Mouse (Mus musculus): Measurements from ENCODE around the gene R3hdml. TPM values are rescaled to one million over a fixed set of nuclear protein-coding genes. Genes with fewer than 3 reads are reported as not detected.
"Not testable (repeated sequence)": the region's sequence is repeated elsewhere in the genome, so short reads cannot be mapped to it uniquely, and the experiment has no call there.

The R3hdml gene
- polyA plus RNA-seq, 1 experiment = 3.6 TPM

DNA sequence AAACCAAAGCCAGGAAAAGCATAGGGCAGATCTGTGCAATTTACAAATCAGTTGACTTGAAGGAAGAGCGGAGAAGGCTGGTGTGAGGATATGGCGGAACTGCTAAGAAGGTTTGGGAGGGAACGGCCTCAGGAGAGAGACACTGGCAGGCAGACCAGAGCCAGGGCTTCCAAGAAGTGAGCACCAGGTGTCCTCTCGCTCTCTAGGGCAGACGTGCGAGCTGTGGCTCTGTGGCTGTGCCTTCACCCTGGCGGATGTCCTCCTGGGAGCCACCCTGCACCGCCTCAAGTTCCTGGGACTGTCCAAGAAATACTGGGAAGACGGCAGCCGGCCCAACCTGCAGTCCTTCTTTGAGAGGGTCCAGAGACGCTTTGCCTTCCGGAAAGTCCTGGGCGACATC lies 38.7 kb upstream of the R3hdml start:
- H3K36me3 ChIP-seq (ENCODE audit: control insufficient read depth, insufficient read depth, low read length) = no peaks in the 10 kb centered on the region
- no peaks in the 10 kb centered on the region for H3K27me3 ChIP-seq (replicated peaks; ENCODE audit: control insufficient read depth, insufficient read depth, low read length)
- no peak overlapping the region for H3K27ac ChIP-seq (ENCODE audit: insufficient read depth, low read depth, low read length)
- no peak overlapping the region for H3K4me3 ChIP-seq (ENCODE audit: insufficient read depth, low read depth, low read length)
- no peaks in the 10 kb centered on the region for H3K4me1 ChIP-seq (ENCODE audit: control insufficient read depth, insufficient read depth, low read length)
- TF ChIP-seq POLR2A (IDR thresholded peaks at IDR 0.05; ENCODE audit: low read depth, low read length) = no peak
- WGBS = 83% methylated on average over 13 of the region's 13 CpGs
- peak; percentile 24 for DNase-seq

DNA sequence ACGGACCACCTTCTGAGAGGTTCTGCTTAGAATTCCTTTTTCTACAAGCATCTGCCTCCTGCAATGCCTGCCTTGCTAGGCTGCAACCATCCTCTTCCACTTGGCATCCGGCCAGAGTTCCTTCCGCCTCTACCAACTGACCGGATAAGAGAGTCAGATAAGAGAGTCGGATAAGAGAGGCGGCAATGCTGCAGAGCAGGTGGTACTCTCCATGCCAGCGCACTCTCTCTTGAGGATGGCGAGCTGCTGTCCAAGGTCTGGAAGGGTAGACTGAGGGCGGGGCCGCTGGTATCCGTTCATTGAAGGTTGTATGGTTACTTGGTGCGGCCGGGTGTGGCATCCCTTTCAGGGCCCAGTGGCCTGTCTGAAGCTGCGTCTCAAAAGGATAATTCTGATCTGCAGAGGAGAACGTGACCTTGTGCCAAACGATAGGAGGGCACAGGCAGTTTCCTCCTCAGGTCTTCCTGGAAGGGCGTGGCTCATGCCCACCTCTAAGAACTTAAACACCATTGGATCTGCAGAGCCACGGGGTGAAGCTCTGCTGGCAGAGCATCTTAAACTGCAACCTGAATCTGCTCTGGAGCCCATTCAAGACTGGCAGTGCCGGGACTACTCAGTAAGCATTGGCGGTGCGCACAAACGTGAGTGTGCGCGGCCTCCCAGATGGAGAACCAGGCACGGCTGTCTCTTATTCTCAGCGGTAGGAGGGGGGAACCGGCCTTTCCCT lies 33.4 kb upstream of the R3hdml start:
- Histone ChIP-seq H3K4me3 (ENCODE audit: insufficient read depth, low read depth, low read length) (no peak overlapping the region), H3K27me3 (replicated peaks; ENCODE audit: control insufficient read depth, insufficient read depth, low read length) (no peaks in the 10 kb centered on the region), H3K27ac (ENCODE audit: insufficient read depth, low read depth, low read length) (no peak overlapping the region), H3K36me3 (ENCODE audit: control insufficient read depth, insufficient read depth, low read length) (no peaks in the 10 kb centered on the region), H3K4me1 (ENCODE audit: control insufficient read depth, insufficient read depth, low read length) (no peaks in the 10 kb centered on the region)
- no peak for TF ChIP-seq CTCF (conservative IDR thresholded peaks at IDR 0.05; ENCODE audit: insufficient read depth, insufficient read length, low read depth, low read length)
- no peak for TF ChIP-seq POLR2A (IDR thresholded peaks at IDR 0.05; ENCODE audit: low read depth, low read length)
- WGBS = 45% methylated on average over 27 of the region's 27 CpGs
- DNase-seq = no peak

DNA sequence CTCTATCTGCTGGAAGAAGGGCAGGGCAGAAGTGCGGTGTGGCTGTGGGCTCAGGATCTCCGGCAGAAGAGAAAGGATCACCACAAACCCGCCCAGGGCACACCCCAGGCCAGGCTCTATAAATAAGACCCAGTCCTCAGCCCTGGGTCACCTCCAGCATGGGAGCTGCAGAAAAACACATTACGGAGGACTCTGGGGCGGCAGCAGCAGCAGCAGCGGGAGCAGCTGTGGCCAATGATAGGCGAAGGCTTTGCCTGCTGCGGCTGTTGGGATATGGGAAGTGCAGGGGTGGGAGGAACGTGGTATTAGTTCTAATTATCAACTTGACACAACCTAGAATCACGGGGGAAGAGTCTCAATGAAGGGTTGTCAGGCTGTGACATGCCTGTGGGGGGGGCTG lies 32.7 kb upstream of the R3hdml start:
- Histone ChIP-seq H3K27ac (ENCODE audit: insufficient read depth, low read depth, low read length) (no peak overlapping the region), H3K36me3 (ENCODE audit: control insufficient read depth, insufficient read depth, low read length) (no peaks in the 10 kb centered on the region), H3K4me1 (ENCODE audit: control insufficient read depth, insufficient read depth, low read length) (0 out of 2 replicates have a peak, but pooled peaks cover 2% of the 10 kb centered on the region), H3K27me3 (replicated peaks; ENCODE audit: control insufficient read depth, insufficient read depth, low read length) (no peaks in the 10 kb centered on the region), H3K4me3 (ENCODE audit: insufficient read depth, low read depth, low read length) (no peak overlapping the region)
- DNase-seq = no peak
- TF ChIP-seq POLR2A (IDR thresholded peaks at IDR 0.05; ENCODE audit: low read depth, low read length) (no peak), CTCF (conservative IDR thresholded peaks at IDR 0.05; ENCODE audit: insufficient read depth, insufficient read length, low read depth, low read length) (no peak)
- WGBS = 33% methylated on average over 10 of the region's 10 CpGs

DNA sequence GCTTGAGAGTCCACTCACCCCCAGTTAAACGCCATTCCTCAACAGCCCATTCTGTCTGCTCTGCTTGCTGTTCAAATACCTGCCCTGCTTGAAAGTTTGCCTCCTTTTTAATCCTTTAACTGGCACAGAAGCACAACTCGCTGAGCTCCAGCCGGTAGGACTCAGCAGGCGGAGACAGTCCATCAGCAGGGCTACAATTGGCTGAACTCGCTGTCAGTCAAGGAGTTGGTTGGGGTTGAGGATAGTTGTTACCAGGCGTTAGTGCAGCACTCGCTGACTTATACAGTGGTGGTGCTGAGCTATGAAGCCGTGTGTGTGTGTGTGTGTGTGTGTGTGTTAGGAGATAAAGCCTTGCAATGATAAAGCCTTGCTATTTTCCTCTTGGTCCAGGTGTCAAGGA lies 31.5 kb upstream of the R3hdml start:
- TF ChIP-seq POLR2A (IDR thresholded peaks at IDR 0.05; ENCODE audit: low read depth, low read length) (no peak), CTCF (conservative IDR thresholded peaks at IDR 0.05; ENCODE audit: insufficient read depth, insufficient read length, low read depth, low read length) (no peak)
- Histone ChIP-seq H3K36me3 (ENCODE audit: control insufficient read depth, insufficient read depth, low read length) (no peaks in the 10 kb centered on the region), H3K27me3 (replicated peaks; ENCODE audit: control insufficient read depth, insufficient read depth, low read length) (no peaks in the 10 kb centered on the region), H3K27ac (ENCODE audit: insufficient read depth, low read depth, low read length) (no peak overlapping the region), H3K4me3 (ENCODE audit: insufficient read depth, low read depth, low read length) (no peak overlapping the region), H3K4me1 (ENCODE audit: control insufficient read depth, insufficient read depth, low read length) (0 out of 2 replicates have a peak, but pooled peaks cover 2% of the 10 kb centered on the region)
- WGBS = 92% methylated on average over 8 of the region's 8 CpGs
- DNase-seq = no peak

DNA sequence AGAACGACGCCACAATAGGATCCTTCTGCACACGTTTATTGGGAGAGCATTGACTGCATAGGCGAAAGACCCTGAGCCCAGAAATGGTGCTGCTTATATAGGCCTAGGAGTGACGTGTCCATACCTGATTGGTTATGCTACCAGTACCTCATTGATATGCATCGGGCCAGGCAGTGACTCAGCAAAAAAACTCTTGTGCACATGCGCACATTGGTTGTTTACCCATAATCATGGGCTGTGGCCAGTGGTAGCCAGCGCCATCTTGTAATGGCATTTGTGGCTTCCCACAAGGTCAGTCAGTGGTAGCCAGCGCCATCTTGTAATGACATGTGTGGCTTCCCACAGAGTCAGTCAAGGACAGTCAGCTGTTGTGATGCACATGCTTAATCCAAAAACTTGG lies 30.8 kb upstream of the R3hdml start:
- H3K27me3 ChIP-seq (replicated peaks; ENCODE audit: control insufficient read depth, insufficient read depth, low read length); H3K4me3 ChIP-seq (ENCODE audit: insufficient read depth, low read depth, low read length); H3K36me3 ChIP-seq (ENCODE audit: control insufficient read depth, insufficient read depth, low read length); DNase-seq; H3K27ac ChIP-seq (ENCODE audit: insufficient read depth, low read depth, low read length); H3K4me1 ChIP-seq (ENCODE audit: control insufficient read depth, insufficient read depth, low read length): not testable (repeated sequence)
- WGBS = 97% methylated on average over 9 of the region's 9 CpGs

DNA sequence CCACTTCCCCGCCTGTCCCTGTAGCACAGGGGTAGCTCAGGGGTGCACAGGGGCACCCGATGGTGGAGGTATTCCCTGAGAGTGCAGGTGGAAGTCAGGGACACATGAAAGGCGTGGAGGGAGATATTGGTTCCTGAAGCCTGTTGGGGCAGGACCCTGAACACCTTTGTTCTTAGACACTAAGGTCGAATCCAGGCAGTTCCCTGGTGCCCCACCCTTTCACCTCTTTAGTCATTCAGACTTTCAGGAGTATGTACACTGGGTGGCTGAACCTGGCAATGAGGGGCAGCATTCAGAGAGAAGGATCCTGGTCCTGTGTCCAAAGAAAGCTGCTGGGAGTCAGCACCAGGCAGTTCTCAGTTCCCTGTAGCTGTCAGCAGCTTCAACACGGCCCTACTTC lies 29.7 kb upstream of the R3hdml start:
- no peaks in the 10 kb centered on the region for H3K36me3 ChIP-seq (ENCODE audit: control insufficient read depth, insufficient read depth, low read length)
- no peak for DNase-seq
- 88% methylated on average over 5 of the region's 5 CpGs for WGBS

DNA sequence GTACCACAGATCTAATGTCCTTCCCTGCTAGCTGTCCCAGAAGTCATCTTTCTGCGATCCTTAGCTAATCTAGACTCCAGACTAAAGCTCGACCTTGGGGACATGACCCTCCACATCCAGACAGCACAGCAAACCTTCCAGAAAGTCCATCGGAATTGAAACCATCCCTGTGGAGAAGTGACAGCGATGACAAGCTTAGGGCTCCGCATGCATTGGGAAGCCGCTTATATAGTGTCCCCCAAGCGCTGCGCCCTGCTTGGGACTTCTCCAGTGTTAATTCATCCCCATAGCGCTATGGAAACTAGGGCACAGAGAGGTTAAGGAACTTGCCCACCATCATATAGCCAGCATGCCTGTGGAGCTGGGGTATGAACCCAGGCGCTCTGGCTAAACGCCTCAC lies 29.3 kb upstream of the R3hdml start:
- Histone ChIP-seq H3K4me1 (ENCODE audit: control insufficient read depth, insufficient read depth, low read length) (0 out of 2 replicates have a peak, but pooled peaks cover 2% of the 10 kb centered on the region), H3K27ac (ENCODE audit: insufficient read depth, low read depth, low read length) (no peak overlapping the region), H3K27me3 (replicated peaks; ENCODE audit: control insufficient read depth, insufficient read depth, low read length) (no peaks in the 10 kb centered on the region), H3K4me3 (ENCODE audit: insufficient read depth, low read depth, low read length) (no peak overlapping the region), H3K36me3 (ENCODE audit: control insufficient read depth, insufficient read depth, low read length) (no peaks in the 10 kb centered on the region)
- DNase-seq = no peak
- TF ChIP-seq POLR2A (IDR thresholded peaks at IDR 0.05; ENCODE audit: low read depth, low read length) (no peak), CTCF (conservative IDR thresholded peaks at IDR 0.05; ENCODE audit: insufficient read depth, insufficient read length, low read depth, low read length) (no peak)
- WGBS = 84% methylated on average over 11 of the region's 11 CpGs

More for the DNA sequence above, 29.7 kb upstream of the R3hdml start:
- Histone ChIP-seq H3K27me3 (replicated peaks; ENCODE audit: control insufficient read depth, insufficient read depth, low read length) (no peaks in the 10 kb centered on the region), H3K4me3 (ENCODE audit: insufficient read depth, low read depth, low read length) (no peak overlapping the region), H3K4me1 (ENCODE audit: control insufficient read depth, insufficient read depth, low read length) (0 out of 2 replicates have a peak, but pooled peaks cover 2% of the 10 kb centered on the region), H3K27ac (ENCODE audit: insufficient read depth, low read depth, low read length) (no peak overlapping the region)
- TF ChIP-seq POLR2A (IDR thresholded peaks at IDR 0.05; ENCODE audit: low read depth, low read length) = no peak
- no peak for TF ChIP-seq CTCF (conservative IDR thresholded peaks at IDR 0.05; ENCODE audit: insufficient read depth, insufficient read length, low read depth, low read length)

Measured in kidney, adult 2 months (tissue).